Mouse (Mus musculus) c-Kit-positive CD71-positive TER-119-positive erythroid progenitor cells, embryonic 14.5 days (primary cell): ENCODE data around the gene Proser3.

Experiments
- DNase-seq: peaks from one replicate; pipeline ENCODE4 v3.0.0-alpha.2; 2013; ENCODE audit warnings: low spot score

Proser3 gene

DNA sequence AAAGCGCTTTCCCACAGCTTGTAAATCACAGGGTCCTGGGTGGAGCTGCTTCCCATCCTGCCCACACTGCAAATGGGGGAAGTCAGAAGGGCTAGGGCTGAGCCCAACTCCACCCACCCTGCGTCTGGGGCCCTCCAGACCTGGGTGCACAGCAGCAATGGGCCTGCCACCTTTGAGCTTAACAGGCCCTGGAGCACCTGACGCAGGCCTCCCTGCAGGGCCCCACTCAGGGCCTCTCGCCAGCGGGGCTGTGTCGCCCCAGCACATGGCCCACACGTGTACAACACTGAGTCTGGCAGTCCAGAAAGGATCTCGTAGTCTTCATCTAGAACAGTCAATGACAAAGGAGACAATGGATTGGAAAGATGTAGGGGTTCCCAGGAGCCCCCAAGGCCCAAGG lies 27.9 kb upstream of the Proser3 start:
- no peak for DNase-seq

DNA sequence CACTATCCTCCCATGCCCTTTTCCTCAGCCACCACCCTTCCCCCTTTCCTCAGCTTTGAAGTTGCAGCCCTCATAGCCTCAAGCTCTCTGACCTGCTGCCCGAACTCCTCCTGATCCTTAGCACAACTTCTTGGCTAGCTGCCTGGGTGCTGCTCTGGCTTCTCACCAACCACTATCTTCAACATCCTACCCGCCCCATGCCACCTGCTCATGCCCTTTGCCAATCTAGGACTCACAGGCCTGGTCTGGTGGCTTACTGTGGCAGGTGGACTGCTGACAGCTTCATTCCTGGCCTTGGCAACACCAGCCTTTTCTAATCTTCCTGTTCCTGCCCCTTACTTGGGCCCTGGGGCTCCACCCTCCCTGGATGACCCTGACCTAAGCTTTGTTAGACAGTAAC lies 20.9 kb upstream of the Proser3 start:
- DNase-seq, result no peak

DNA sequence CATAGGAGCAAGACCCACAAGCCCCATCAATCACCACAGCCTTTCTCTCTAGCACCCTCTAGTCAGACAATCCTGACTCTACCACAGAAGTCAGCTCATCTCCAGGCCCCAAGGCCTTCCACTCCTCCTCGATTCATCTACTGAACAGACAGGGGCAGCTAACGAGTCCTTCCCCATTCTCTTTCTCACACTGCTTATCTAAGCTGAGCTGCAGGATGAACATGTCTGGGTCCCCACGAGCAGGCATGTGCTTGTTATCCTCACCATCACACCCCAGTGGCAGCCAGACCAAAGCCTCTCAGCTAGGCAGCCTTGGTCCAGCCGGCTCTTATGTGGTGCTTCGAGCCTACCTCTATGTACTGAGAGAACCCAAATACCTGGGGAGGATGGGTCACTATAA lies 20.3 kb upstream of the Proser3 start:
- DNase-seq, result no peak

GRCm38 (mm10) chr7:30567555-30567954 lies 15.5 kb upstream of the Proser3 start:
- no peak for DNase-seq

DNA sequence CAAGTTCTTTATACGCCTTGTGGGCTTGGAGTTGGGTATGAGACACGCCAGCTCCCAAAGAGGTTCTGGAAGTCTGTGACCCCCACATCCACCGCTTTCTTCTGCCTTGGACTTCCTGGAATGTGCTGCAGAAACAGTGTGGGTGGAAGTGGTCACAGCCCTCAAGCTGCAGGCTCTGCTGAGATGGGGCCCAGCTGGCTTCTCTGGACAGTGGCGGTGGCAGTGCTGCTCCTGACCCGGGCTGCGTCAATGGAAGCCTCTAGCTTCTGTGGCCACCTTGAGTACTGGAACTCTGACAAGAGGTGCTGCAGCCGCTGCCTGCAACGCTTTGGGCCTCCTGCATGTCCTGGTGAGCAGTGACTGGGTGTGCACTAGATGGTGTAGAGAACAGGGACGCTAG lies 13.9 kb upstream of the Proser3 start:
- no peak for DNase-seq

DNA sequence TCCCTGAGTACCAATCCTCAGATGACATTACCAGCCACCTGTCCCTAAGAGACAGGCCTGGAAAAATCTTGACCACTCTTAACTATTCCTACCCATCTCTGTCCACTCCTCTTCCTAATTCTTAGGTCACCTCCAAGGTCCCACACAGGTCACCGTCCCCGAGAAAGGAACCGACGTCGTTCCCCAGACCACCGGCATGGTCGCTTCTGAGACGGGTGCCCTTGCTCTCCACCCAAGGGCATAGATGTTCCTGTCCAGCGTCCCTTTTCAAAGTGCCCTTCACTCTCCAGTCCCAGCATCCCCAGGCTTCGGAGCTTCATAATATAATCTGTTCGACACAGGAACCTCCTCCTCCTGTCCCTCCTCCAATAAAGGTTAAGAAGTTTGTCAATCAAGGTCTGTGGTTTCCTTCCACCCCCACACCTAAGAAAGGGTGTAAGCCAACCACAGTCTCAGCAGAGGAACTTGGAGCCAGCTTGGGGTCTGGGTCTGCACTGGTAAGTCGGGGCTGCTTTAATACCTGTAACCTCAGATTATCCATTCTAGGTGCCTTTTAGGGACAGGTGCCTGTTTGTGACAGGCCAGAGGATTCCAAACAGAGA lies 13.0 kb upstream of the Proser3 start, which contains the start of gene Igflr1:
Igflr1 (plus strand) TSS at position 458 of the 602 bp plus-strand sequence.
- no peak for DNase-seq

GRCm38 (mm10) chr7:30563906-30564280 lies 11.8 kb upstream of the Proser3 start:
- DNase-seq, result no peak

DNA sequence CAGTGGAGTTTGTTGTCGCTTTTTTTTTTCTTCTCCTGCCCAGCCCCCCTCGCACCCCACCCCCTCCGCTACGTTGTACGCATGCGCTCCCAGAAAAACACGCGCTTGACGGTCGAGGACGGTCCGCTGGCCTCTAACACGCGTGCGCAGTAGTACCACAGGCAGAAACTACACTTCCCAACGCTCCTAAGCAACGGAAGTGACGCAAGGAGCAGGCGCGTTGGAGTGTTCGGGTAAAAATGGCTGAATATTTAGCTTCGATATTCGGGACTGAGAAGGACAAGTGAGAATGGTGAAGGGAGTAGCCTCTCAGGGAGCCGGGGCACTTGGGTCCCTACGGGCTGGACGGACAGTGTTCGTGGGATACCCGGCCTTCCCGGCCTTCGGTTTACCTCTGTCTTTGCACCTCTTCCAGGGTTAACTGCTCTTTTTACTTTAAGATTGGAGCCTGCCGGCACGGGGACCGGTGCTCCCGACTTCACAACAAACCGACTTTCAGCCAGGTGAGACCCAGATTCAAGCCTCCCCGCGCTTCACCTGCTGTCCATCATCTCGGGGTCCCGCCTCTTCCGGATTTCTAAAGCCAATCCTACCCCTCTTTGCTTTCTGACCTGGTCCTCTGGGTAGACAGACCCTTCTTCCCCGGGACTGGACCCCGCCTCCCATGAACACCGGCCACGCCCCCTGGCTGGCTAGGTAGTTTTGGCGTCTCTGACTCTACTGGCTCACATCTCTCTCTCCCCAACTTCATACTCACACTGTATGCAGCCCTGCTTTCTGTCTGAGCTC lies 11.2 kb upstream of the Proser3 start, which contains the start of the genes U2af1l4, Gm49396 and Psenen:
U2af1l4 (plus strand) TSS at position 185 of the 789 bp plus-strand sequence.
Gm49396 (plus strand) TSS at position 228 of the 789 bp plus-strand sequence.
Psenen (minus strand) TSS at position 511 of the 789 bp plus-strand sequence.
- peak; percentile 98 for DNase-seq

DNA sequence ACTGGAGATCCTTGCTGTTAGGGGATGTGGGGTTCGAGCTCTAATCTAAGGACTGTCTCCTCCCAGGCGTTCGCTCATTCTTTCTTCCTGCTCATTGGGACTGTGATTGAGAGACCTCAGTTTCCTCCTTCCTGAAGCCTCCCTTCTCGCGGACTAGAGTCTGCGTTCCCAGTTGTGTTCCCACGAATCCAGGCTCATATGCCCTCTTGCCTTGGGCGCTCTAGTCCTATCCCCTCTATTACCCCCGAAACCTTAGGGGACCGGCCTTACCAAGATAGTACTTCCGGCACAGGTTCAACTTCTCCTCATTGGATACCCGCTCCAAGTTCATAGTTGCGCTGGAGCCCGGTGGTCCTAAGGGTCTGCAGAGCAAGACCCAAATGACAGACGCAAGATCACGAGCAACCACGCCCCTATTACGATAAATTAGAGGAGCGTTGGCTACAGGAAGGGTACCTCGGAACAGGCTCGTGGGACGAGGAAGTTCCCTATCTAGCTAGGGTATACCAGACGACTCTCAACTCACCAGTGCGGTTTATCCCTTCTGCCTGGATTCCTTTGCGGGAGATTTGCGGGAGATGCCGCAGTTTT lies 10.5 kb upstream of the Proser3 start:
- peak; percentile 28 for DNase-seq

- DNase-seq, result no peak
These were observed 8.2 kb upstream of the Proser3 start for GRCm38 (mm10) chr7:30560296-30560695.

DNA sequence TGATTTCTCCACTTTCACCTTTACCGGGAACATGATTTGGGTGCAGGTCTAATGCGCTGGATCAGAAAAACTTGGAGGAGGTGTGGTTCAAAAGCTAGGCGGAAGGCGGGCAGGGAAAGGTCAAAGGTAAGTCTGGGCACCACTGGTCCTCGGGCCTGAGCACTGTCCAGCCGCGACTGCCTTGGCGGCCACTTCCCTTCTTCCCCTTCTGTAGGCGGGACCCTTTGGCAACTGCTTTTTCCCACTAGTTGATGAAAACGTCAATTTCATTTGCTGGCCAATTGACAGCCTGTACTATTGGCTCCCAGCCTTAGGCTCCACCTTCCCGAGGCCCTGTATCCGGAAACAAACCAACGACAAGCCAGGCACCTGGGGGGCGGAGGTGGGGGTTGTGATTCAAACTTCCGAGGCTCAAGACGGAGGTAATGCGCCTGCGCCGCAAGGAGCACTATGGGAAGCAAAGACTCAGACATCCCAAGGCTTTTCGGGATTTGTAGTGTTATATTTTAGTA lies 7.4 kb upstream of the Proser3 start, which contains the start of gene Lin37:
Lin37 (minus strand) TSS at position 396 of the 512 bp plus-strand sequence.
- peak; percentile 94 for DNase-seq

- DNase-seq, result peak; percentile 44
These were observed 6.8 kb upstream of the Proser3 start for GRCm38 (mm10) chr7:30558656-30559442.

DNA sequence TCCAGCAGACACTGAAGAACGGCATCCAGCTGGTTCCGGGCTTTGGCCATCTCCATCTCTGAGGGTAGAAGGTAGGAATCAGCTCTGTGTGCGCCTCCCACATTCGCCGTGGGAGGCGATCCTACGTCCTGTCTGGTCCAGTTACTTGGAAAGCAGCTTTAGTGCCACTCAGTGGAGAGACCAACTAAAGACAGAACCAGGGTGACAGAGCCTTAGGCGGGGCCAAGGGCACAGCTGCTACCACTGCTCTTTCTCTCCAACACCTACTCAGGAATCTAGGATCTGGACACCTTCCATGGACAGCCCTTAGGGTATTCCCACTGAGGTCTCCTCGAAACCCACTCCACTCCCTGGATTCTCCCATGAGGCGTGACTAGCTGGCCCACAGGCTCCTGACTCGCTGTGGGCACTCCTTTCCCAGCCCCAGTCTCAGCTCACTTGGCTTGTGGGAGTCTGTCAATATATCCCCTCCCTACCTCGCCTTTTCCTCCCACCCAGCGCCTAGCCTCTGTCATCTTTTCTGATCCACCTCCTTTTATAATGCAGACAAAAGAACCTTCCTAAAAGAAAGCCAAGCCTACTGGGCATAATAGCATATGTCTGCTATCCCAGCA lies 5.9 kb upstream of the Proser3 start:
- no peak for DNase-seq

DNA sequence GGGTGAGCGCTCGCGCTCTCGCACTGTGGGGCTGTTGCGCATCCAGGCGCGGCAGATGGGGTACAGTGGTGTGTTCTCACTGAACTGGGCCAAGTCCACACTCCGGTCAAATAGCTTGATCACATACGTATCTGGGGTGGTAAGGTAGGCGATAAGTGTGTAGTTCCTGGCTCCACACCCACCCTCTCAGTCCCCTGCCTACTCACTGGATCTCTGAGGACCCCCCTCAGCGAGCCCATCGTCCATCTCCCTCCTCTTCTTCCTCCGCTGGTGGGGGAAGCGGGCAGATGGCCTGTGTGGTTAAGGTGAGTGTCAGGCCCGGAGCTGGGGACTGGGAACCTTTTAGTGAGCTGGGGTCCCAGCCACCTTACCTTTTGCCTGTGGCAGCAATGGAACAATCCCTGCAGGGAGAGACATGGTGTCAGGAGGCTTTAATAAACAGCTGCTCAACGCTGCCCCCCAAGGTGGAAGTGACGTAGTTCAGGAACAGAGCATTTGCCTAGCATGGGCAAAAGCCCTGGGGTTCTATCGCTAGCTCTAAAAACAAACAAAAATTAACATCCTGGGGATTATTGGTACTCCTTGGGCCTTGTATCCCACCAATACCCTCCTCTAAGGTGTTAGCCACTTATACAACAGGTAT lies 4.9 kb upstream of the Proser3 start:
- no peak for DNase-seq

DNA sequence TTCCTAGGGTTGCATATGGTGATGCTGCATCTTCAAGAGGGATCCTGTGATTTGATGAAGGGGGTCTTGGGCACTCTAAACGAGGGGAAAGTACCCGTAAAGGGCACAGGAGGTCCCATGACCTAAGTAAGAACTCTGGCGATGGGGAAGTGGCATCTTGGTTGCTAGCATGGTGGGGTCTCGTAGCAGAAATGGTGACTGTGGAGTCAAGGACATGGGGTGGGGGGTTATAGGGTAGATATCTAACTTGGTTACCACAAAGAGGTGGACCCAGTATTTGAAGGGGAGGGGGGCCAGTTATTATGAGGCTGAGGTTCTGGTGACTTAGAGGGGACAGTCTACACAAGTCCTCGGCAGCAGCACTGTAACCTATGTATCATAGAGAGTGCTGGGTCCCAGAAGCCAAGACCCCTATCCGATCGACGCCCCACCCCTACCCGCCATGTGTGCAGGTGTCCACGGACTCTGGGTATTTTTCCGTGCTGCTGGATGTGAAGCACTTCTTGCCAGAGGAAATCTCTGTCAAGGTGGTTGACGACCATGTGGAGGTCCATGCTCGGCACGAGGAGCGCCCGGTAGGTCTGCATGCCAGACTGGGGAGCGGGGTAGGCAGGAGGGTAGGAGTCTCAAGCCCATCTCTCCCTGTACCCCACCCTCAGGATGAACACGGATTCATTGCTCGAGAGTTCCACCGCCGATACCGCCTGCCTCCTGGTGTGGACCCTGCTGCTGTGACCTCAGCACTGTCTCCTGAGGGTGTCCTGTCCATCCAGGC lies 1.9 kb upstream of the Proser3 start:
- DNase-seq, result no peak

- no peak for DNase-seq
These were observed 1.0 kb upstream of the Proser3 start for GRCm38 (mm10) chr7:30553021-30553589.

DNA sequence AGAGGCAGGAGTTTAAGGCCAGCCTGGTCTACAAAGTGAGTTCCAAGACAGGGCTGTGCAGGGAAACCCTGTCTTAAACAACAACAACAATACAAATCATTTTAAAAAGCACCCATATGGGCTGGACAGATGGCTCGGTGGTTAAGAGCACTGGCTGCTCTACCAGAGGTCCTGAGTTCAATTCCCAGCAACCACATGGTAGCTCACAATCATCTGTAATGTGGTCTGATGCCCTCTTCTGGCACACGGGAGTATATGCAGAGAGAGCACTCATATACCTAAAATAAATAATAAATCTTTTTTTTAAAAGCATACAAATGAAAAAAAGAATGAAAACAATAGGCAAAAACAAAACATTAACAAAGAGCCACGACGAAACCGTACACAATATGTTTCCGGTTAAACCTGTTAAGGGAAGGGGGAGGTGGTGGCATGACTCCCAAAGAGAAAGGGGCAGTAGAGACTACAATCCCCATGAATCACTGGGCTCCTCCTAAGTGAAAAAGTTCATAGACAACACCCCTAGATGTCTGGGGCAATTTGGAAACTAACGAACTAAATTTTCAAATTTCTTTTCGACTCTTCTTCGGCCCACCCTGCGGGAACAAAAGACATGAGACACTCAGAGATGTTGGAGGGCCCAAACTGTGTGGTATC lies 526 bp downstream of the Proser3 start:
- no peak for DNase-seq

- no peak for DNase-seq
These were observed 1.5 kb downstream of the Proser3 start for GRCm38 (mm10) chr7:30550603-30551002.

GRCm38 (mm10) chr7:30549880-30550279 lies 2.2 kb downstream of the Proser3 start:
- no peak for DNase-seq
